Mouse (Mus musculus) midbrain, embryonic 16.5 days (tissue): ENCODE results near the gene Trim37. TPM values are rescaled to one million over a fixed set of nuclear protein-coding genes. Genes with fewer than 3 reads are reported as not detected.

ENCODE experiments used
- microRNA counts: library from miRNA; unstranded; fragments of <30 nt; microRNA quantifications from one replicate; lab custom pipeline; 2016
- microRNA-seq: library from miRNA; unstranded; fragments of <30 nt; microRNA quantifications from one replicate; pipeline ENCODE4, GENCODE M21; 2017
- polyA plus RNA-seq: library from polyadenylated mRNA; unstranded; fragments of >200 nt; fragmentation: Nextera tagmentation; extraction: Ambion mirVana; gene quantifications from 2 replicates; pipeline ENCODE4 v1.2.1, GENCODE M21; 2015

Trim37 gene
- polyA plus RNA-seq, 1 experiment from 2014 or later, result 89.6 TPM

MicroRNAs within 50 kb of the gene (microRNA counts, 519-probe panel; counts per million panel counts)
- microRNA mmu-miR-301a (lab: Ali Mortazavi, UCI), result 3,761 counts per million, percentile 97 among the panel's probes with 10 or more counts

Small RNA genes within 50 kb of the gene (microRNA-seq; reads per million reads assigned to microRNA genes)
- 2,914 reads per million, percentile 86 among the genes with 10 or more reads in this experiment for gene Mir301

Other genes with a start within 250 kb of the Trim37 start
- 5.7 and 6.5 TPM in 2 replicates for gene Ypel2, start 133.4 kb upstream of the Trim37 start, polyA plus RNA-seq
- gene Gdpd1, start 53.0 kb upstream of the Trim37 start, polyA plus RNA-seq, result 177 and 178 TPM in 2 replicates
- 22.3 and 23.1 TPM in 2 replicates for gene Smg8, start 40.3 kb upstream of the Trim37 start, polyA plus RNA-seq
- 1.5 and 1.7 TPM in 2 replicates for gene Prr11, start 18.4 kb upstream of the Trim37 start, polyA plus RNA-seq
- gene Ska2, start 17.8 kb upstream of the Trim37 start, polyA plus RNA-seq, result 42.4 and 46.9 TPM in 2 replicates
- 24.1 and 25.8 TPM in 2 replicates for gene Ppm1e, start 231.9 kb downstream of the Trim37 start, polyA plus RNA-seq